Mouse (Mus musculus) Patski (cell line): ENCODE measurements around the gene Sec24a. TPM values are rescaled to one million over a fixed set of nuclear protein-coding genes. Genes with fewer than 3 reads are reported as not detected.
A peak's percentile ranks its signal among the peaks of the same experiment; 100 is the strongest.
"Not testable (repeated sequence)": the region's sequence is repeated elsewhere in the genome, so short reads cannot be mapped to it uniquely, and the experiment has no call there.

Experiments
- ATAC-seq: fragments of 100-300 bp; one replicate; pipeline ENCODE4 v1.8.0; 2021
- CTCF ChIA-PET: fragments of 350-600 bp; sonication (Branson Sonifier 250); formaldehyde crosslinking; loops from one replicate; lab custom pipeline; 2022; ENCODE audit warnings: inconsistent platforms; lab: Charles Lee
- POLR2A ChIA-PET: fragments of 350-600 bp; sonication (Branson Sonifier 250); formaldehyde crosslinking; loops from one replicate; lab custom pipeline; 2022; ENCODE audit warnings: antibody characterized with exemption, inconsistent platforms; lab: Charles Lee
- DNase-seq: peaks from one replicate; pipeline ENCODE4 v3.0.0-alpha.2; 2011; ENCODE audit warnings: low read depth, low spot score
- H3K27me3 ChIP-seq: fragments of 371-371 bp; one replicate; pipeline ENCODE4 v1.5.1; 2021
- CTCF ChIP-seq: fragments of 100-300 bp; IDR thresholded peaks from one replicate; pipeline ENCODE4 v1.5.1; 2021
- in situ Hi-C: fragments of 300-500 bp; cut with MboI; formaldehyde crosslinking; loops from 3 replicates; pipeline ENCODE4 v1.11.1; 2018; ENCODE audit warnings: low pct_unique_long_range_greater_than_20kb, mixed read lengths
- polyA plus RNA-seq: library from polyadenylated mRNA; unstranded; gene quantifications from one replicate; pipeline ENCODE4 v1.2.3, GENCODE M21; 2021

The Sec24a gene
- polyA plus RNA-seq, 1 experiment from 2014 or later: 18.8 TPM

- in situ Hi-C loops: no loop called here
- no peak for TF ChIP-seq CTCF
- ChIA-PET CTCF (no interaction called here), POLR2A (no interaction called here)
- ATAC-seq (no peak), DNase-seq (no peak)
- no peaks in the 10 kb centered on the region for H3K27me3 ChIP-seq
Observed at GRCm38 (mm10) chr11:51759941-51760657, 3.3 kb downstream of the Sec24a start.

DNA sequence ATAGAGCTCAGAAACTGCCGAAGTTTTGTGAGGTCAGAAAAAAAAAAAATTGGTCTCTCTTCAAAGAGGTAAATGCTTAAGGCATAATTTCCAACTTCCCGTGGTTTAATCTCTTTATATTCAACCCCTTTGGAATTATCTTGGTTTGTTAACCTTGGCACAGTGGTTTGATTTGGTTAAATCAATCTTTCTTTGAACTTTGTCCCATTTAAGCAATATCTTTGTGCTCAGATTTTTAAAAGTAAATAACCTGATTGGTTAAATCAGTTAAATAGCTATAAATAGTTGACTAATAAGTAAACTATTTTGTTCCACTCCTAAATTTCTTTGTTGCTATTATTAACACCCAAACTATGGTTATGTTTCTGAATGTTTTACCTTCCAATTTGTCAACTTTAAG is 4.2 kb downstream of the Sec24a start:
- in situ Hi-C loops: no loop called here
- ATAC-seq (no peak), DNase-seq (no peak)
- no peak for TF ChIP-seq CTCF
- POLR2A ChIA-PET: no interaction called here
- CTCF ChIA-PET: no interaction called here
- H3K27me3 ChIP-seq: no peaks in the 10 kb centered on the region

- ATAC-seq, POLR2A ChIA-PET, DNase-seq, in situ Hi-C loops, H3K27me3 ChIP-seq, CTCF ChIA-PET: not testable (repeated sequence)
Observed at GRCm38 (mm10) chr11:51758207-51758606, 5.2 kb downstream of the Sec24a start.

GRCm38 (mm10) chr11:51757625-51758024 is 5.8 kb downstream of the Sec24a start:
- H3K27me3 ChIP-seq: no peaks in the 10 kb centered on the region
- ChIA-PET POLR2A (interaction anchor here (1.5 kb wide), 1 partner anchor 32 kb away, joined by 3 read pairs; no protein-coding TSS in a partner anchor), CTCF (no interaction called here)
- no peak for TF ChIP-seq CTCF
- DNase-seq: no peak
- in situ Hi-C loops: no loop called here
- no peak for ATAC-seq

DNA sequence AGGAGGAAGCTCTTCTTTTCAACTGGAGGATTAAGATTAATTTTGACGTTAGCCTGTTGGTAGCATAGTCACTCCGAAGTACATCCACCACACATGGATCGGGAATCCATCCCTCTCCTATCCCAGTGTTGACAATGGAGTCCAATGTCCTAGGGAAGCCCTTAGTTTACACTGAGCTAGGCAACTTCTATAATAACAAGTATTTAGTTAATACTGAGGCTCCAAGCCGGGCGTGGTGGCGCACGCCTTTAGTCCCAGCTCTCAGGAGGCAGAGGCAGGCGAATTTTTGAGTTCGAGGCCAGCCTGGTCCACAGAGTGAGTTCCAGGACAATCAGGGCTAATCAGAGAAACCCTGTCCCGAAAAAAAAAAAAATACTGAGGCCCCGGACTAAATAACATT is 6.4 kb downstream of the Sec24a start:
- ChIA-PET CTCF (no interaction called here), POLR2A (interaction anchor here (0.9 to 1.5 kb wide), 4 partner anchors 11 to 32 kb away, joined by 3 to 4 read pairs (median 3); no protein-coding TSS in a partner anchor)
- in situ Hi-C loops: no loop called here
- no peaks in the 10 kb centered on the region for H3K27me3 ChIP-seq
- DNase-seq (no peak), ATAC-seq (no peak)
- TF ChIP-seq CTCF: no peak

DNA sequence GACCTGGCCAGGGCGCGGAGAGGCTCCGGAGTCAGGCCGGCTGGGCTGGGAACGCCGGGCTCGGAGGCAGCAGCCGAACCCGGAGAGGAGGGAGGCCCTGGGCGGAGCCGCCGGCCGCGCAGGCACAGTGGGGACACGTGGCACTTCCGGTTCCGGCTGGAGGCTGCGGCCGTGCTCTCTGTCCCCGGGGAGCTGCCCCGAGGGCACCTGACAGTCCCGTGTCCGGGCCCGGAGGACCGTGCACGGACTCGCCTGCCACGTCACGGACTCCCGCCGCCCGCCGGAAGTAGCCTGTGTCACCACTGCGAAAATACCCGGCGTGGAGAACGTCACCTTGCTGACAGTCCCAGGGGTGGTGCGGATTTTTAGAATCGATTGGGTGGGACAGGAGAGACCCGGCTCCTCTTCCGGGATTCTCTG is 7.1 kb downstream of the Sec24a start:
- in situ Hi-C loops: no loop called here
- POLR2A ChIA-PET: interaction anchor here (0.9 to 1.5 kb wide), 4 partner anchors 11 to 31 kb away, joined by 3 to 4 read pairs (median 3); no protein-coding TSS in a partner anchor
- ATAC-seq: peak; percentile 95
- no peak for DNase-seq
- H3K27me3 ChIP-seq: no peaks in the 10 kb centered on the region
- no peak for TF ChIP-seq CTCF
- CTCF ChIA-PET: no interaction called here

DNA sequence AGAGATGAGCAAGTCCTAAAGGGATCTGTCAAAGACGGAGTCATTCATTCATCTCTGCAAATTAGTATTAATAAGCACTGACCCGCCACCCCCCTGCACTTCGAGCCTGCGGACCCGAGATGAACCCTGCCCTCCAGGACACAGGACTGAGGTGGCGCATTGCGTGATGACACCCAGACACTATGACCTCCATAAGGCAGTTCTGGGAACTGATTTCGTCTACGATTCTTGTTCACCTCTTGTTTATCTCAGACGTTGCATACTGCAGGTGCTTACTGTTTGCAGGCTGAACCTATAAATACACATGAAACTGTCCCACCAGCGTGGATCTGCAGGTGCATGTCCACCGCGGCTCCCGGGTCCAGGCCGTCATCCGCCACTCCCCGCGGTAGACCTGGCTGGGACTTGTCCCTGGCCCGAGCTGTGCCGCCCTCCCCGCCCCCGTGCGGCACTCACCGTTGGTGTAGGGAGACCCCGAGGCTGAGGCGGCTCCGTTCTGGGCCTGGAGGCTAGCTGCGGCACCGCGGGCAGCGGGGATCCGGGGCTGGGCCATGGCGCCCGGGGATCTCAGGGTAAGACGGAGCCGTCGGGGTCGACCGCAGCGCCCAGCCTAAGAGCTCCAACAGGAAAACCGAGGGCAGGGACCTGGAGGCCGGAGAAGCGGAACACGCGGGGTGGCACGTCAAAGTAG is 7.7 kb downstream of the Sec24a start:
- ATAC-seq: peak; percentile 56
- no peaks in the 10 kb centered on the region for H3K27me3 ChIP-seq
- ChIA-PET CTCF (interaction anchor here (1.6 kb wide), 1 partner anchor 29 kb away, joined by 3 read pairs; no protein-coding TSS in a partner anchor), POLR2A (interaction anchor here (0.6 to 1.5 kb wide), 3 partner anchors 12 to 56 kb away, joined by 3 to 4 read pairs (median 4); no protein-coding TSS in a partner anchor)
- no peak for DNase-seq
- TF ChIP-seq CTCF: no peak
- in situ Hi-C loops: no loop called here

- POLR2A ChIA-PET, ATAC-seq, CTCF ChIA-PET: not testable (repeated sequence)
Observed at GRCm38 (mm10) chr11:51751623-51752225, 11.7 kb downstream of the Sec24a start.

GRCm38 (mm10) chr11:51746096-51746495 is 17.3 kb downstream of the Sec24a start:
- ATAC-seq: no peak
- ChIA-PET CTCF (no interaction called here), POLR2A (no interaction called here)
- H3K27me3 ChIP-seq: no peaks in the 10 kb centered on the region
- no peak for TF ChIP-seq CTCF
- no peak for DNase-seq
- in situ Hi-C loops: no loop called here

More at GRCm38 (mm10) chr11:51751623-51752225, 11.7 kb downstream of the Sec24a start:
- DNase-seq, in situ Hi-C loops, H3K27me3 ChIP-seq: not testable (repeated sequence)

- in situ Hi-C loops: no loop called here
- DNase-seq (no peak), ATAC-seq (no peak)
- ChIA-PET POLR2A (no interaction called here), CTCF (interaction anchor here (0.7 to 1.4 kb wide), 2 partner anchors 21 to 37 kb away, joined by 3 read pairs; no protein-coding TSS in a partner anchor)
- no peak for TF ChIP-seq CTCF
- no peaks in the 10 kb centered on the region for H3K27me3 ChIP-seq
Observed at GRCm38 (mm10) chr11:51740701-51741100, 22.7 kb downstream of the Sec24a start.
